Mouse (Mus musculus) layer of hippocampus, postnatal 14 days (tissue): ENCODE results near the gene Fads1. TPM values are rescaled to one million over a fixed set of nuclear protein-coding genes. Genes with fewer than 3 reads are reported as not detected.
"Not testable (repeated sequence)": the region's sequence is repeated elsewhere in the genome, so short reads cannot be mapped to it uniquely, and the experiment has no call there.

Experiments
- DNase-seq, 2 experiments: peaks; one replicate each; pipeline ENCODE4 v3.0.0; 2021 to 2022; ENCODE audit warnings: low spot score in 2 of 2, mixed read lengths in 1 of 2
- long read RNA-seq, 2 experiments: library from polyadenylated mRNA; stranded (forward); transcript quantifications; one replicate each; pipeline ENCODE4 v2.0.0; 2021
- total RNA-seq, 2 experiments: library from RNA; stranded (reverse); gene quantifications; 2 replicates each; pipeline ENCODE4 v1.2.3; 2021

Fads1 gene
- 100 to 1,000 TPM; 193 to 203 TPM for total RNA-seq
- long read RNA-seq, experiment 1, transcript Fads1-201 (12 exons, 3,460 nt) = major isoform, 83 of 138 reads
- long read RNA-seq, experiment 1, partial matches to known transcripts = 27 of 138 reads
- long read RNA-seq, experiment 1, other reads (novel, unspliced or antisense) = 27 of 138 reads
- long read RNA-seq, experiment 2, transcript Fads1-201 (12 exons, 3,460 nt) = major isoform, 78 of 152 reads
- long read RNA-seq, experiment 2, partial matches to known transcripts = 32 of 152 reads
- long read RNA-seq, experiment 2, other reads (novel, unspliced or antisense) = 42 of 152 reads

DNA sequence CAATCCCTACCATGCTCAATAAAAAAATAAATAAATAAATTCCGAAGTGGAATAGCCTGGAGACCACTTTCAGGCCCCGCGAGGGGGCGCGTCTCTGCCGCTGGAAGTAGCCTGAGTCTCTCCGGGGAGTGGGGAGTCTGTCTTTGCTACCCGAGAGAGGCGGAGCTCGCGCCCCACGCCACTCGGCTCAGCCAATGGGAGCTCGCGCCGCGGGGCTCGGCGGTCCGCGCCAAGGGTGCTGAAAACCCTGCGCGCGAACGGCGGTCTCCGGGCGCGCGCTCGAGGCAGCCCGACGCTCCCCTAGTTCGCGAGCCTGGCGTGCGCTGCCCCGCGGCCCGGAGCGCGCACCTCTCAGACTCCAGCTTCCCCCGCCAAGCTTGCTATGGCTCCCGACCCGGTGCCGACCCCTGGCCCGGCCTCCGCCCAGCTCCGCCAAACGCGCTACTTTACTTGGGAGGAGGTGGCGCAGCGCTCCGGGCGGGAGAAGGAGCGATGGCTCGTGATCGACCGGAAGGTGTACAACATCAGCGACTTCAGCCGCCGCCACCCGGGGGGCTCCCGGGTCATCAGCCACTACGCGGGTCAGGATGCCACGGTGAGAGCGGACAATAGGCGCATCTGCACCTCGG, at the start of gene Fads1:
TSS of gene Fads1 (plus strand) at position 219 of the 629 bp plus-strand sequence.
- DNase-seq = peak; percentile 95 to 98

DNA sequence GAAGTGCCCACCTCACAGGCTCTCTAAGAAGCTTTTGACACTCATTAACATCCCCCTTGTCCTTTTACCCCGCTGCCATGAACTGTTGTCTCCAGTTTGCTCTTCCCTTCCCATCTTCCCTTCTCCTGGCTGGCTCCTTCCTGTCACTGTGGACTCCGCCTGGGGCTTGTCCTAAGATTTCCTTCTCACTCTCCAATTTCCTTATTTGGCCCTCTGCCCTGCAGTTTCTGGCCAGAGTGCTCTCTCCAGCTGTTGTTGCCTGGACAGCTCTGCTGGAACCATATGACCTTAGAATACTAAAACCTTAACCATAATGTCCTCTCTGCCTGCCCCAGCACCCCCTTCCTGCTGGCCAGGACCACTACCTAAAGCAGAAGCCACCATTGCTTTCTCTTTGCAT, 48.0 kb upstream of the Fads1 start:
- DNase-seq = peak in 1 of 2 experiments; percentile 28

DNA sequence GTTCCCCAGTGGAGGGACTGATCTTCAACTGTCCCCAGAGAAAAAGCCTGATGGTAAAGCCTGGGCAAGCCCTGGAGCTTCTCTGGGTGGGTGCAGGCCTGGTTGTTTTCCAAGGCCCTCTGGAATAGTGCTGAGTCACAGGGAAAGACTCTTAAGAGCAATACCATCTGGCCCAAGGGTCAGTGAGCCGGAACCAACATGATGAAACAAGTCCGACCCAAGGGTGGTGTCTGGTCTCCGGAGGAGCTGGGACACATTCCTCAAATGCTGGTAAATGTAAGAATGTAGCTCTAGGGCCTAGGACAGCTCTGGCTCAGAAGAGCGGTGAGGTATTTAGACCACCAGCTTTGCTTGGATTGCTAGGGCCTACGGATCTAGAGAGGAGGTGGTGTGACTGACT, 45.3 kb upstream of the Fads1 start:
- no peak for DNase-seq

DNA sequence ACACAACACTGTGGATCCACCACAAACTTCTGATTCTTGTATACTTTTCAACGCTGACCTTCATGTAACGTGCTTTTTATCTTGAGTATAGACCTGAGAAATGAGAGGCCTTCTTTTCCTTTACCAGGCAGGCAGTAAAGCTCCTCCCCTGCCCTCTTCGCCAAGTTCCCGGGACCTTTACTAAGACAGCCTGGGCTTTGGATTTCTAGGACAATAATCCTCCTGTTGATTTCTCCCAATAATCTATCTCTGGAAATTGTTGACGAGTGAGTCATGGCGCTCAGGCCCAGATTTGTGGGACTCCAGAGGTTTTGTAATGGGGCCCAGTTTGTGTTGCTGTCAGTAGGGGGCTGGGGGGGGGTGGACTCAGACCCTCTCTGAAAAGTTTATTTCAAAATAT, 43.0 kb upstream of the Fads1 start:
- no peak for DNase-seq

DNA sequence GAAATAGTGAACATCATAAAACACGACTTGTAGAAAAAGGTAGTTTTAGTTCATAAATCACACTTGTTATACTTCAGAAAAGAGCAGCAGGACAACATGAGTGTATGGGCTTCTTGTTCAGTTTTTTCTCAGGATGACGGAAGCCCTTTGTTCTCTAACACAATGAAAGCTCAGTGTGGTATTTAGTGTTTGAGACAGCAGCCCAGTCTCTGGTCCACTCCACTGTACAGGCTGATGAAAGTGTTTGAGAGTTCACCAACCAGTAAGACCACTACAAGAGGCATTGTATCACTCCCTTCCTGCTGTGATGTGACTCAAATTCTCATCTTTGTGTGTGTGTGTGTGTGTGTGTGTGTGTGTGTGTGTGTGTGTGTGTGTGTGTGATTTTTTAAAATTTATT, 39.0 kb upstream of the Fads1 start:
- DNase-seq = no peak

DNA sequence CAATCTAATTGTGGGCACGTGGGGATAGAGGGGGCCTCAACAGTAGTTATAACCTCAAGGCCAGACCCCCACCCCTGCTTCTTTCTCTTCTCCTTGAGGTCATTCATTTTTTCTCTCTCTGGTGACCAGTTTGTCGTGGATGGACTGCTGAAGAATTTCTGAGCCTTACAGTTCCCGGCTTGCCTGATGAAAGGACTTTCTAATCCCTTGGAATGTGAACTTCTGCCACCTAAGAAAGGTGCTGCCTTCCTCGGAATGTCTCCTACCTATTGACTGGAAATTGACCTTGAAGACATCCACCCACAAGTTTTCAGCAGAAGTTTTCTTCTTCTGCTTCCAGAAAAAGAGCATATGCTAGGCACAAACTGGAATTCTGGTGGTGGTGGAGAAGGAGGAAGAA, 38.2 kb upstream of the Fads1 start:
- no peak for DNase-seq

DNA sequence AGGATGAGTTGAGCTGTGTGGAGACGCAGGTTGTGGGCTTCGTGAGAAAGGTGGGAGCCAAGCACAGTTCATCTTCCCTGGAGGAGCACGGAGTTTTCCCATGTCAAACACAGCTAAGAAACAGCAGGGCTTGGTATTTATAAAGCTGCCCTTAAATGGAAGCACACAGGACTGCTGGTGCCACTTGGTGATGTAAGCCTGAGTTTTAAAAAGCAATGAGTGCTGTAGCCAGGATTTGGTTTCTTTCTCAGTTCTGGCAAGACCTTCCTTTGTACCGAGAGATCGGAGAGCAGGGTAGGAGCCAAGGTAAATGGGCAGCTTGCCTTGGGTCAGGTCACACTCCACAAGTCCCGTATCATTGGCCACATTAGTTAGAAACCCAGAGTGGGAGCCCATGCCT, 34.1 kb upstream of the Fads1 start:
- DNase-seq = peak in 1 of 2 experiments; percentile 23

DNA sequence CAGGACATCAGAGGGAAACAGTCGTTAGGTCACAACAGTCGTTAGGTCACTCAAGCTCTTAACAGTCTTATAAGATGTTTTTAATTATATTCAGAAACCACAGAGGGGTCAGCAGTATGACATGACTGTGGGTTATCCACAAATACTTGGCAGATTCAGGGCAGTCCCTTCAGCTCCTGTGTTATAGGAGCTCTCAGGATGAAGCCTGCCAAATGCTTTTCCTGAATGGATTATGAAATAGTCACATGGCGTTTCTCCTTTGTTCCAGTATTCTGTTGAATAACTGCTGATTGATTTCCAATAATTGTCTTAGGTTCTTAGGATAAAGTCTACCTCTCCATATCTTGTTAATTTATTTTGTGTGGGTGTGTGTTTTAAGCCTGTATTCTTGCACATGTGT, 33.5 kb upstream of the Fads1 start:
- DNase-seq = no peak

DNA sequence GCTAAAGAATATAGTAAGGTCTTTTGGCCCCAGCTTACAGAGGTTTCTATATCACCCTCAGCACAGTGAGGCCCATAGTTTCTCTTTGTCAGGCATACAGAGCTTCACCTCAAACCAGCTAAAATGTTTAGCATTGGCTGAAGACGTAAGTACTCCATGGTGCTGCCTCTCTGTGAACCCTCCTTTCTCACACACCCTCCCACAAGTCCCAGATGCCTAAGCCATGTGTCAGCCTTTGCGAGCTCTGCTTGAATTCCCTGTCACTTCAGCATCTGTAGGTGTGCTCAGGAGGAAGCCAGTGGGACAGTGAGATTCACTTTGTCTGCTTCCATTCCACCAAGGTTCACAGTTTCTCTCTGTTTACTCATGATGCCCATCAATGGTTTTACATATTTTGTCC, 25.0 kb upstream of the Fads1 start:
- no peak for DNase-seq

DNA sequence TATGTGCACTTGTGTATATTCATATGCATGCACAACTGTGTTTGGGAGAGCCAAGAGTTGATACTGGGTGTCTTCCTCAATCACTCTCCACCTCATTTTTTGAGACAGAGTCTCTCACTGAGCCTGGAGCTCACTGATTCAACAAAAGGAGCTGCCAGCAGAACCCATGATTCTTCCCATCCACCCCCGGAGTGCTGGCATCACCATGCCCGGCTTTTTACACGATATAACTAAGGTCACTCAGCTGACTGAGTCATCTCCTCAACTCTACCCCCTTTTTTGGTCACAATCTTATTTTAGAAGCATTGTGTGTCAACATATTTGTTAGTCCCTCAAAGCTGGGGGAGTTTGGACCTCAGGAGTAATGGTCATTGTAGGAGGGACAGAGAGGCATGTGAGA, 18.8 kb upstream of the Fads1 start:
- no peak for DNase-seq

DNA sequence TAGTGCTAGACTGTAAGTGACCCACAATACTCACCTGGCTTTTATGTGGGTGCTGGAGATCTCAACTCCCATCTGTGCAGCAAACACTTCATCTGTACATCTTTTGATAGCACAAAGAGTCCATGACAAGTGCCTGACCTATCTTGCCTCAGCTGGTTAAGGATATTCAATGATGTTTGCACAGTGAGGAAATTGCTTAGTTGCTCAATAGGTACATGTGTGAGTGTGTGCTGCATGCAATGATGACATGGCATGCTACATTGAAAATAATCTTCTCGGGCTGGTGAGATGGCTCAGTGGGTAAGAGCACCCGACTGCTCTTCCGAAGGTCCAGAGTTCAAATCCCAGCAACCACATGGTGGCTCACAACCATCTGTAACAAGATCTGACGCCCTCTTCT, 16.8 kb upstream of the Fads1 start:
- DNase-seq = not testable (repeated sequence)

DNA sequence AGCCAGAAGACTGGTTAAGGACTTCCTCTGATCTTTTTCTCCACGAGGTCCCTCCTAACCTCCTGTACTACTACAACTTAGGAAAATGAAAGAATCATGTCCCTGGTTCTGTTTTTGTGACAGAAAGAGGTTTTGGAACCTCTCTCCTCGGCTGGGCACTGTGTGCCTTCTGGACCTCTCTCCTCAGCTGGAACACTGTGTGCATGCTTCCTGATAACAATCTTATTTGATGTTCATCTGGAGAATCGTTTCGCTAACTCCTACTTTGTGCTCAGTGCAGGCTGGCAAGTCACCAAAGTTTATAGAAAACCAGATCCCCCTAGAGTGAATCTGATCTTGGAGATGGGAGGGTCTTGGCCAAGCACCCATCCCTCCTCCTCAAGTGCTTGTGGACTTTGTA, 15.6 kb upstream of the Fads1 start:
- no peak for DNase-seq

DNA sequence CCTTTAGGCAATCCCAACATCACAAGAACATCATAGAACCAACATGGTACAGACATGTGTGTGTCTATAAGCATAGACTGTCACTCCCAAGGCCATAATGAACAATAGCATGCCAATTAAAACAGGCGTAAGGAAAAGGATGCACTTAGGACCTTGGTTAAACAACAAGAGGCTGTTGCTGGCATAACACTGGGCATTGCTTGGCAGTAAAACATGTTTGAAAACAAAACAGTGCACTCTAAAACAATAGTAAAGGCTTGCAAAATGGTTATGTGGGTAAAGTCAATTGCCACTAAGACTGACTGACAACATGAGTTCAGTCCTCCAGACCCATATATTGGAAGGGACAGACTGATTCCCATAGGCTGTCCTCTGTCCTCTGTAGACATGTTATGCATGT, 14.7 kb upstream of the Fads1 start:
- DNase-seq = no peak

DNA sequence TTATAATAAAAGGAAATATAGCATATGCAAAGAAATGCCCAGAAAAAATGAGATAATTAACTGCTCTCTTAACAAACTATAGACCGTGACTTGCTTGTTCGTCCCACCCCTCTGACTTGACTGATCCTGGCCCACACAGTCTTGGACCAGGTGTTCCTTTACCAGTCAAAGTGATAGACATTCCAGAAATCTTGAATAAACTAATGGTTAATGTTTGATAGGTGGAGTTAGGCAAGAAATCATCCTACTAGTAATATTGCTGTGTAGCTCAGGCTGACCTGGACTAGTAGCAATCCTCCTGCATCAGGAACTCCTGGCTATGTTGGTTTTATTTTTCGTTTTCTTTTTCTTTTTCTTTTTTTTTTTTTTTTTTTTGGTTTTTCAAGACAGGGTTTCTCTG, 14.2 kb upstream of the Fads1 start:
- DNase-seq = no peak

DNA sequence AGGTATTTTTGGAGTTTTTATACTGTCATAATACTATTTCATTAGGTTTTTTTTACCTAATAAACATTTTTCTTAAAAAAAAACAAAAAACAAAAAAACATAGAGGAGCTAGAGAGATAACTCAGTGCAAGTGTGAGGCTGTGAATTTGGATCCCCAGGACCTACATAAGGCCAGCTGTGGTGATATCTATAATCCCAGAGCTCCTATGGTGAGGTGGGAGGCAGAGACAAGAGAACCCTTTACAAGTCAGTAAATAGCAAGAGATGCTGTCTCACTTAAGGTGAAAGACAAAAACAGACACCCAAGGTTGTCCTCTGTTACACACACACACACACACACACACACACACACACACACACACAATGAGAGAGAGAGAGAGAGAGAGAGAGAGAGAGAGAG, 13.5 kb upstream of the Fads1 start:
- DNase-seq = no peak

DNA sequence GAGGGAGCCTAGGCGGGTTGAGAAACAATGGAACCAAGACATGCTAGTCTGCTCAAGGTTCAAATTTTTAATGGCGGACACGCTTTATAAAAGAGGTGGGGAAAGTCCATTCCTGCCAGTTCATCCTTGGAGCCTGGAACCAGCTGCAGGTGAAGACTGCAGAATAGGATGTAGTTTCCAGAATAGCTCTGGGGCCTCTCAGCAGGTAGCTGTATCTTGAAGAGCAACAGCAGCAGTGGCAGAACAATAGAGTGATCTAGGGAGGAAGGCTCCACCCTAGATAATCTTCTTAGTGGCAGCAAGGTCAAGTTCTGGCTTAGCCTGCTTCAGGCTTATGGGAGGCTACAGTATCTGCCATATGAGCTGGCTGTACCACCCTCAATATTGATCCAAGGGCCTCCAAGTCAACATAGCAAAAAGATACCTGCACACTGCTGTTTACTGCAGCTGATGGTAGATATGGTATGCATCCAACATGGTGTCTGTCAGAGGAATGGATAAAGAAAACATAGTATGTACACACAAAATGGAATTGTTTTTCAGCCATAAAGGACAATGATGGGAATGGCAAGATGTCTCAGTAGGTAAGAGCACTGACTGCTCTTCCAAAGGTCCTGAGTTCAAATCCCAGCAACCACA, 12.9 kb upstream of the Fads1 start:
- DNase-seq = not testable (repeated sequence)

DNA sequence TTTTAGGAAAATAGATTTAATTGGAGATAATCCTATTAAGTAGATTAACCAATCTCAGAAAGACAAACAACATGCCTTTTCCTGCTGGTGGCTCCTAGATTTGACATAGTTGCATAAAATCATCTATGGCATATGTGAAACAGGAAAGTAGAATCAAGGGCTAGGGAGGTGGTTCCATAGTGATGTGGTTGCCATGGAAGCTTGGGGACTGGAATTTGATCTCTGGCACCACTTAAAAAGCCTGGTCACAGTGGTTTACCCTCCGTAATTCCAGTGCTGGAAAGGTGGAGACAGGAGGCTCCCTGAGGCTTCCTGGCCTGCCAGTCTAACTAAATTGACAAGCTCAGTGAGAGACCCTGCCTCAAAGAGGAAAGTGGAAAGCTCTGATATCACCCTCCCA, 12.2 kb upstream of the Fads1 start:
- DNase-seq = no peak

DNA sequence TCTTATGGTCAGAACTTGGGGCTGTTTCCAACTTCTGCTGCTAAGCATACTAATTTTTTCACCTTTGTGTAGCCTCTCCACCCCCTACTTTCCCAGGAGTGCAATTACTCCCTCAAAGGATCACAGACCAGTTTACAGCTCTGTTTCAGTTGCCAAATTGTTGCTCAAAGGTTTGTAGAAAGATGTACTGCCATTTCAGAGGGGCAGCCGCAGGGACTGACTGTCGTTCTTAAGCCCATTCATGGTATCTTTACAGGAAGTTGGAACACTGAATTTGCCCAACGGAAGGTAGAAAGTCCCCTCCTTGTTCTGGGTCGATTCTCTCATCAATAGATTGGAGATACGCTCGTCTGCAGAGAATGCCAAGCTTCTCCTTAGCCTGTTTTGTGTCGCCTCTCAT, 11.3 kb upstream of the Fads1 start:
- DNase-seq = no peak

DNA sequence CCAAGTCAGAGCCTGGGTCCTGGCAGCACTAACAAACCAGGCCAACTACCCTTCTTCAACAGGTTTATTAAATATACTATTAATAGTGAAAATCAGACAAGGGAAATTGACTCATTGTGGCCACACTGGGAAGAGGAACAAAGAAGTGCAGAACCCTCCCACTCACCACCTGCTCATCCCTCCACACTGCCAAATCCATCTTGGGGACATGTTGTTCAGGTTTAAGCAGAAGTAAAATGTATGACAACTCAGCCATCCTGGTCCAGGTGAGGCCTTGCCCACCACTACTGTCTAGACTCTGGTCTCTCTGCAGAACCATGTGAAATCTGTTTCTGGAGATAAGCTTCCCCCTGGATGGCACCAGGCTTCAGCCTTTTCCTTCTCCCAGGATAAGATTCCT, 10.8 kb upstream of the Fads1 start:
- DNase-seq = peak in 1 of 2 experiments; percentile 68

DNA sequence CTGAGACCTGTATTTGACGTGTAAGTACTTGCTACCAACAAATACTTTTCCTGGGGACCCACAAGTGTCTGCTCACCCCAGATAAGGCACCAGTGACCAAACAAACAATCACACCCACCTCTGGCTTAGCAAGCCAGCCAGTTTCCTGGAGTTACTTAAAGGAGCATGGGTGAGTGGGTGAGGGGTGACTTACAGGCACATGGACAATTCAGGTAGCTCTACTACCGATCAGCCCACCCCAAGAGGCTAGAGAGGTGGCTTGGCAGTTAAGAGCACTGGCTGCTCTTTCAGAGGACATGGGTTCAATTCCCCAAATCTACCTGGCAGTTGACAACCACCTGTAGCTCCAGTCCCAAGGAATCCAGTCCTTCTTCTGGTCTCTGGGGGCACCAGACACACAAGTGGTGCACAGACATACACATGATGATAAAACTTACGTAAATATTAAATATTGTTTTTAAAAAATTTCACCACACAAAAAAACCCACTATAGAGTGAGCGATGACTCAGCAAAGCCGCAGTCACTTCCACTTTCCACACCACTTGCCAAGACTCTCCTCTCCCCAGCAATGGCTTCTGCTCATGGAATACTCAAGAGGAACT, 9.5 kb upstream of the Fads1 start:
- no peak for DNase-seq

DNA sequence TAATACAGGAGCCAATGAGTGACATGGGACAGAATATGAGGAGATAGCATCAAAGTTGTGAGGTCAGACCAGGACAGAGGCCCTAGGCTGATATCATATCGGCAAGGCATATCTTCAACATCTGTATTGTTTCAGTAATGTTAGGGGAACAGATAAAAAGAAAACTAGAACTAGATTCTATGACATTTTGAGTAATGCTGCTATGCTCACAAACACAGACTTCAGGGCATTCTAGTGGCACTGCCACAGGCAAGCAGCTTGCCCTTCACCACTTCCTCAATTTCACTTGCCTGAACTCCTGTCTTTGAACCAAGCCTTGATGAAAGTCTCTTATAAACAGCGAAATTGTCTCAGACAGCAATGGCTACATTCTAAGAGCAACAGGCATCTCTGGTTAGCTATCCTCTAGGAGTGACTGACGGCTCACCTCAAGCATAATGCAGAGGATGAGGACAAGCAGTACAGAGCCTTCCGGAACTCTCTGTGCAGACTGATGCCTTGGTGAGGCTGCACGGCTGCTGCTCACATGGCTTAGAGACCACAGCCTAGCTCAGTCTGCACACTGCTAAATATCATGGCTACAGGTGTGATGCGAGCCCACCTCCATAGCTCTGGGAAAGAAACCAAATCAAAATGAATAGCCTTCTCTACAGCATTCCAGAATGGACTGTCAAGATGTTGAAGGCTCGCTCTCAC, 8.7 kb upstream of the Fads1 start:
- no peak for DNase-seq

DNA sequence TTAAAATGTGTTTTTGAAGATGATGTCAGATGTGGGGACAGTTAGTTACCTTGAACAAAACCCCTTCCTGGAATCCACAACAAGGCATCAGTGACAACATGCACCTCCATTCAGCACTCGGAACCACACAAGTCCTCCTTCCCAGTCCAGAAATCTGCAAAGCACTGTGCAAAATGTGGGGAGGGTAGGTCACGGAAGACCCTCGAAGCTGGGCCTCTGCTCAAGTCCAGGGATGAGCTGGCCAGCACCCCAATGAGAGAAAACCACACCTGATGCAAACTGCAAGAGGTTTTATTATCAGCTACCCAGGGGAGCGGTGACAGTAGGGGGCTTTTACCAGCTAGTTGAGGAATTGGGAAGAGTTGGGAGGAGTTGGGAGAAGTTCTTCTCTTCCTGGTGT, 7.7 kb upstream of the Fads1 start:
- no peak for DNase-seq
